Mouse (Mus musculus) 416B (cell line): ENCODE measurements around the gene Olfr90.

Source experiments
- DNase-seq: peaks from one replicate; pipeline ENCODE4 v3.0.0; 2011; ENCODE audit warnings: low read depth

Gene Olfr90

GRCm38 (mm10) chr17:37061435-37061834 is 26.9 kb downstream of the Olfr90 start:
- DNase-seq = no peak

GRCm38 (mm10) chr17:37056957-37057356 is 31.3 kb downstream of the Olfr90 start:
- no peak for DNase-seq

- peak; percentile 34 for DNase-seq
These were observed 36.6 kb downstream of the Olfr90 start for GRCm38 (mm10) chr17:37051745-37052144.

- DNase-seq = no peak
These were observed 37.4 kb downstream of the Olfr90 start for GRCm38 (mm10) chr17:37050876-37051275.

GRCm38 (mm10) chr17:37050399-37050798 is 37.9 kb downstream of the Olfr90 start:
- DNase-seq = no peak

- DNase-seq = no peak
These were observed 38.6 kb downstream of the Olfr90 start for GRCm38 (mm10) chr17:37049570-37050310.

- DNase-seq = no peak
These were observed 39.9 kb downstream of the Olfr90 start for GRCm38 (mm10) chr17:37048383-37048782.

- peak; percentile 63 for DNase-seq
These were observed 40.3 kb downstream of the Olfr90 start for GRCm38 (mm10) chr17:37047981-37048380.

GRCm38 (mm10) chr17:37047332-37047976 is 40.8 kb downstream of the Olfr90 start:
- no peak for DNase-seq

GRCm38 (mm10) chr17:37046312-37047112 is 41.8 kb downstream of the Olfr90 start:
- peak; percentile 28 for DNase-seq

- DNase-seq = peak; percentile 55
These were observed 42.5 kb downstream of the Olfr90 start, which contains the start of gene Gabbr1 for GRCm38 (mm10) chr17:37045611-37046311. Gene Gabbr1 (plus strand): TSS chr17:37045966.

- DNase-seq = peak; percentile 82
These were observed 43.6 kb downstream of the Olfr90 start for GRCm38 (mm10) chr17:37044651-37045244.

GRCm38 (mm10) chr17:37039127-37039894 is 49.0 kb downstream of the Olfr90 start:
- DNase-seq = peak; percentile 19
